Mouse (Mus musculus) forebrain, embryonic 16.5 days (tissue): Measurements from ENCODE around the gene S1pr2. TPM values are rescaled to one million over a fixed set of nuclear protein-coding genes. Genes with fewer than 3 reads are reported as not detected.
"Not testable (repeated sequence)": the region's sequence is repeated elsewhere in the genome, so short reads cannot be mapped to it uniquely, and the experiment has no call there.

ENCODE experiments used
- ATAC-seq: fragments of 200-750 bp; cut with Nextera tagmentation; 2 replicates; pipeline ENCODE4 v1.8.0; 2017; ENCODE audit warnings: mild to moderate bottlenecking, moderate library complexity
- H3K27ac ChIP-seq: fragments of 300-500 bp; sonication (generic); 2 replicates; pipeline ENCODE4 v1.5.1; 2014; ENCODE audit warnings: low read length, control low read depth
- H3K27me3 ChIP-seq: fragments of 300-500 bp; sonication (generic); replicated peaks from 2 replicates; pipeline ENCODE4 v1.6.1; 2014; ENCODE audit warnings: low read length; ENCODE audit not compliant: control insufficient read depth, insufficient read depth
- H3K36me3 ChIP-seq: fragments of 300-500 bp; sonication (generic); 2 replicates; pipeline ENCODE4 v1.6.1; 2014; ENCODE audit not compliant: control insufficient read depth, insufficient read depth
- H3K4me1 ChIP-seq: fragments of 300-500 bp; sonication (generic); replicated peaks from 2 replicates; pipeline ENCODE4 v1.6.1; 2014; ENCODE audit warnings: low read length; ENCODE audit not compliant: control insufficient read depth, insufficient read depth
- H3K4me2 ChIP-seq: fragments of 300-500 bp; sonication (generic); 2 replicates; pipeline ENCODE4 v1.6.1; 2014; ENCODE audit warnings: mild to moderate bottlenecking, low read length, control low read depth
- H3K4me3 ChIP-seq: fragments of 300-500 bp; sonication (generic); replicated peaks from 2 replicates; pipeline ENCODE4 v1.5.1; 2014; ENCODE audit warnings: mild to moderate bottlenecking, low read length, control low read depth
- H3K9ac ChIP-seq: fragments of 300-500 bp; sonication (generic); replicated peaks from 2 replicates; pipeline ENCODE4 v1.6.1; 2014; ENCODE audit warnings: low read depth, low read length, control low read depth
- H3K9me3 ChIP-seq: fragments of 300-500 bp; sonication (generic); 2 replicates; pipeline ENCODE4 v1.6.1; 2016; ENCODE audit warnings: low read length; ENCODE audit not compliant: control insufficient read depth
- WGBS: fragments of 180-500 bp; shearing (Covaris S2); extraction: QIAGEN DNeasy Blood & Tissue Kit; methylation state at CpG from one replicate; pipeline ENCODE4 v1.1.7; 2014; 5-methylcytosine and 5-hydroxymethylcytosine counted together
- polyA plus RNA-seq: library from polyadenylated mRNA; unstranded; fragments of >200 nt; fragmentation: Nextera tagmentation; extraction: Ambion mirVana; gene quantifications from 2 replicates; pipeline ENCODE4 v1.2.1, GENCODE M21; 2015

S1pr2 gene
- polyA plus RNA-seq, 1 experiment from 2014 or later: 7.7 TPM

DNA sequence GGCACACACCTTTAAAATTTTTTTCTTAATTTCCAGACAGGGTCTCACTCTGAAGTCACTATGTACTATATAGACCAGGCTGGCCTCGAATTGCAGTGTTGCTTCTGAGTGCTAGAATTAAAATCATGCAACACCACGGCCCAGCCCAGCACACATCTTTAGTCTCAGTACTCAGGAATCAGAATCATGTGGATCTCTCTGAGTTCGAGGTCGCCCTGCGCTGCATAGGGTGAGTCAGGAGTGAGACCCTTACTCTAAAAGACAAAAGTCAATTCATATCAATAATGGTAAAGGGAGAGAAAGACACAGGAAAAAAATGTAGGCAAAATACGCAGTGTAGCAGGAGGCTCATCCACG, 25.7 kb upstream of the S1pr2 start:
- H3K27me3 ChIP-seq: no peaks in the 10 kb centered on the region
- peak overlapping the region; percentile 85 for H3K4me2 ChIP-seq
- peak overlapping the region; percentile 87 for H3K9ac ChIP-seq
- peak overlapping the region; percentile 83 for H3K27ac ChIP-seq
- H3K4me3 ChIP-seq: peak overlapping the region; percentile 97
- WGBS: 13% methylated on average over 7 of the region's 7 CpGs
- H3K36me3 ChIP-seq: peaks cover 6% of the 10 kb centered on the region; the same call in 1 of the 2 replicates
- peak; percentile 49; the same call in 1 of the 2 replicates for ATAC-seq
- no peaks in the 10 kb centered on the region for H3K9me3 ChIP-seq
- peaks cover 7% of the 10 kb centered on the region for H3K4me1 ChIP-seq

GRCm38 (mm10) chr9:21001651-21002200, 25.1 kb upstream of the S1pr2 start:
- no peak for ATAC-seq
- WGBS: 80% methylated on average over 6 of the region's 6 CpGs
- H3K4me1 ChIP-seq: peaks cover 7% of the 10 kb centered on the region
- no peak overlapping the region for H3K27ac ChIP-seq
- no peaks in the 10 kb centered on the region for H3K27me3 ChIP-seq
- H3K9ac ChIP-seq: no peak overlapping the region
- no peak overlapping the region for H3K4me2 ChIP-seq
- H3K36me3 ChIP-seq: peaks cover 4% of the 10 kb centered on the region; the same call in 1 of the 2 replicates
- no peak overlapping the region for H3K4me3 ChIP-seq
- no peaks in the 10 kb centered on the region for H3K9me3 ChIP-seq

- no peak overlapping the region for H3K4me3 ChIP-seq
Measured at GRCm38 (mm10) chr9:21000811-21001210, 24.2 kb upstream of the S1pr2 start.

DNA sequence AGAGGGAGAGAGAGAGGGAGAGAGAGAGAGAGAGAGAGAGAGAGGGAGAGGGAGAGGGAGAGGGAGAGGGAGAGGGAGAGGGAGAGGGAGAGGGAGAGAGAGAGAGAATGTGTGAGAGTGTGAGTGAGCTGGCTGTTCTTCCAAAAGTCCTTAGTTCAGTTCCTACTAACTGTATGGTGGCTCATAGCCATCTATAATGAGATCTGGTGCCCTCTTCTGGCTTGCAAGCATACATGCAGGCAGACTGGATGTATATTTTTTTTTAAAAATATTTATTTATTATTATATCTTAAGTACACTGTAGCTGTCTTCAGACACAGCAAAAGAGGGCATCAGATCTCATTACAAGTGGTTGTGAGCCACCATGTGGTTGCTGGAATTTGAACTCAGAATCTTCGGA, 21.8 kb upstream of the S1pr2 start:
- not testable (repeated sequence) for H3K36me3 ChIP-seq

More at GRCm38 (mm10) chr9:21000811-21001210, 24.2 kb upstream of the S1pr2 start:
- no peak for ATAC-seq
- peaks cover 7% of the 10 kb centered on the region for H3K4me1 ChIP-seq
- no peaks in the 10 kb centered on the region for H3K27me3 ChIP-seq
- no peak overlapping the region for H3K27ac ChIP-seq
- no peaks in the 10 kb centered on the region for H3K9me3 ChIP-seq
- H3K36me3 ChIP-seq: no peaks in the 10 kb centered on the region
- H3K4me2 ChIP-seq: no peak overlapping the region
- no peak overlapping the region for H3K9ac ChIP-seq

GRCm38 (mm10) chr9:20997065-20997464, 20.5 kb upstream of the S1pr2 start:
- WGBS: 89% methylated on average over 8 of the region's 8 CpGs
- no peak for ATAC-seq
- Histone ChIP-seq H3K4me3 (no peak overlapping the region), H3K27me3 (no peaks in the 10 kb centered on the region), H3K4me2 (no peak overlapping the region), H3K9me3 (no peaks in the 10 kb centered on the region), H3K4me1 (no peaks in the 10 kb centered on the region), H3K27ac (no peak overlapping the region), H3K9ac (no peak overlapping the region), H3K36me3 (no peaks in the 10 kb centered on the region)

More for the DNA sequence above, 21.8 kb upstream of the S1pr2 start:
- not testable (repeated sequence) for ATAC-seq, H3K4me3 ChIP-seq, H3K9me3 ChIP-seq, H3K9ac ChIP-seq, H3K27ac ChIP-seq, H3K4me2 ChIP-seq, H3K4me1 ChIP-seq, H3K27me3 ChIP-seq
- 71% methylated on average over 1 of the region's 1 CpGs for WGBS

- no peak for ATAC-seq
Measured at GRCm38 (mm10) chr9:20995069-20995468, 18.5 kb upstream of the S1pr2 start.

GRCm38 (mm10) chr9:20993165-20993898, 16.8 kb upstream of the S1pr2 start:
- no peak for ATAC-seq
- no peak overlapping the region for H3K9ac ChIP-seq
- H3K9me3 ChIP-seq: no peaks in the 10 kb centered on the region
- H3K27me3 ChIP-seq: no peaks in the 10 kb centered on the region
- no peak overlapping the region for H3K4me2 ChIP-seq
- H3K4me1 ChIP-seq: 0 out of 2 replicates have a peak, but pooled peaks cover 3% of the 10 kb centered on the region
- H3K36me3 ChIP-seq: no peaks in the 10 kb centered on the region
- 51% methylated on average over 5 of the region's 5 CpGs for WGBS
- H3K27ac ChIP-seq: no peak overlapping the region
- no peak overlapping the region for H3K4me3 ChIP-seq

More at GRCm38 (mm10) chr9:20995069-20995468, 18.5 kb upstream of the S1pr2 start:
- Histone ChIP-seq H3K9ac (no peak overlapping the region), H3K9me3 (no peaks in the 10 kb centered on the region), H3K27ac (no peak overlapping the region), H3K4me1 (0 out of 2 replicates have a peak, but pooled peaks cover 3% of the 10 kb centered on the region), H3K36me3 (no peaks in the 10 kb centered on the region), H3K4me2 (no peak overlapping the region), H3K4me3 (no peak overlapping the region), H3K27me3 (no peaks in the 10 kb centered on the region)
- WGBS: 49% methylated on average over 3 of the region's 3 CpGs

GRCm38 (mm10) chr9:20991587-20991986, 15.0 kb upstream of the S1pr2 start:
- 0 out of 2 replicates have a peak, but pooled peaks cover 3% of the 10 kb centered on the region for H3K4me1 ChIP-seq
- H3K27ac ChIP-seq: no peak overlapping the region
- H3K4me2 ChIP-seq: no peak overlapping the region
- no peak overlapping the region for H3K4me3 ChIP-seq
- H3K9me3 ChIP-seq: no peaks in the 10 kb centered on the region
- WGBS: 94% methylated on average over 4 of the region's 4 CpGs
- no peaks in the 10 kb centered on the region for H3K27me3 ChIP-seq
- ATAC-seq: no peak
- no peaks in the 10 kb centered on the region for H3K36me3 ChIP-seq
- no peak overlapping the region for H3K9ac ChIP-seq

DNA sequence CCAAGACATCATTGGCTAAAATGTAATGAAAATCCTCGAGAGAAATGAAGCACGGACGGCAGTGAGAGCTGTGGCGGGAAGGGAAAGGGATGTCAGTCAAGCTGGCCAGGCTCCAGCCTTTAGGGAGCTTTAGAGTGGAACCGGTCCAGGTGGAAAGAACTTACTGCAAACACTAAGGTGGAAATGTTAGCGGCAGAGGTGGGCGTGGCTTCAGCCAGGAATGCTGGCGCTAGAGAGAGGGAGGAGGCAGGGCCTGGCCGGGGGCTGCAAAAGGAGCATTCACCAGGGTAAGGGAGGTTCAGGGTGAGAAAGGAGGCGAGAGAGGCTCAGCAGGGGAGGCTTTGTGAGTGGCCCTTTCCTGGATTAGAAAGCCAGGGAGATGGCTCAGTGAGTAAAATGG, 14.3 kb upstream of the S1pr2 start:
- no peak for ATAC-seq
- H3K9ac ChIP-seq: no peak overlapping the region
- H3K27me3 ChIP-seq: no peaks in the 10 kb centered on the region
- no peaks in the 10 kb centered on the region for H3K9me3 ChIP-seq
- WGBS: 1% methylated on average over 10 of the region's 10 CpGs
- H3K4me1 ChIP-seq: 0 out of 2 replicates have a peak, but pooled peaks cover 3% of the 10 kb centered on the region
- H3K4me2 ChIP-seq: no peak overlapping the region
- H3K36me3 ChIP-seq: no peaks in the 10 kb centered on the region
- no peak overlapping the region for H3K27ac ChIP-seq
- H3K4me3 ChIP-seq: no peak overlapping the region
